Mouse (Mus musculus) olfactory bulb, adult 2 months (tissue): ENCODE data around the gene Tenm4.

Experiments used
- CTCF ChIP-seq: fragments of 200-500 bp; IDR thresholded peaks from 2 replicates; pipeline ENCODE4 v1.5.1; 2012; ENCODE audit warnings: low read depth, mild to moderate bottlenecking, low read length, moderate library complexity; ENCODE audit not compliant: insufficient read depth
- POLR2A ChIP-seq: fragments of 200-500 bp; IDR thresholded peaks from 2 replicates; pipeline ENCODE4 v1.6.1; 2012; ENCODE audit warnings: mild to moderate bottlenecking, low read depth, low read length, moderate library complexity; ENCODE audit not compliant: insufficient read depth

DNA sequence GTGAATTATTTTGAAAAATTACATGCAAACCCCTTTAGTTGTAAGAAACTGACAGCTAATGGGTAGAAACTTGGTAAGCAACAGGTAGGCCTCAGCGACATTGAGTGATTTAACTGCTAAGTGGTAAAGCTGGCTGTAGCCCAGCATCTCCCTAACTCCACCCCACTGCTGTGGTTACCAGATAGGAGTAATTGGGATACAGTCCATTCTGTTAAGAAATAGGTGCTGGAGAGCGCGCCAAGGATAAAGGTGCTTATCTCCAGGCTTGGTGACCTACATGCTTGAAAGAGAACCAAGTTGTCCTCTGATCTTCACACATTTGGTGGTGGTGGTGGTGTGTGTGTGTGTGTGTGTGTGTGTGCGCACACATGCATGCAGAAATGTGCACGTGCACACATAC, 788.1 kb downstream of the Tenm4 start:
- TF ChIP-seq POLR2A, result no peak
- no peak for TF ChIP-seq CTCF
